Mouse (Mus musculus) embryo, embryonic 10.5 days (tissue): ENCODE results near the gene Fastkd3.

ENCODE experiments used
- DNase-seq: peaks from one replicate; pipeline ENCODE4 v3.0.0-alpha.2; 2015; ENCODE audit warnings: low spot score

Gene Fastkd3

GRCm38 (mm10) chr13:68607652-68608405, 25.8 kb downstream of the Fastkd3 start:
- peak; percentile 13 for DNase-seq

GRCm38 (mm10) chr13:68622792-68623191, 40.8 kb downstream of the Fastkd3 start:
- peak; percentile 9 for DNase-seq

- no peak for DNase-seq
Observed at GRCm38 (mm10) chr13:68627041-68627440, 45.0 kb downstream of the Fastkd3 start.
